ENCODE assay signal across 9 mouse cellular contexts in the genomic region with DNA sequence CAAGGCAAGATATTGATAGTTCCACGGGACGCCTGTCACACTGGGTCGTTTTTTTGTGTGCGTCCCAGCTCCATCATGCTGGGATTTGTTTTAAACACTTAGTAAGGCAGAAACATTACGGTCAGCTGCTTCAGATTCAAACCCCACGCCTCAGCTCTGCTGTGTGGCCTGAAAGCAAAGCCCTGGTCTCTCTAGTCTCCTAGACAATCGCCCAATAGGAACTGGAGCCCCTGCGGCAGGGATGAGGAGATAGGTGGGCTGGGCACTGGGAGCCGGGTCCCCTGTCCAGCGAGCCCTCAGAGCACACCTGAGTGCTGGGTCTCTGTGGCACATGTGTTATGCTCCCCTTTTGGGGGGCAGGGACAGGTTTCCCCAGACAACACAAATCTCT. TPM values are rescaled to one million over a fixed set of nuclear protein-coding genes. Genes with fewer than 3 reads are reported as not detected.
DNase-seq lines count a peak whose midpoint lies in the region; ATAC-seq lines count a peak whose summit lies in the region.
"Had no signal": no experiment of that assay in that cellular context is flagged by ENCODE, and none has a peak within 500 bp of the region (broad histone marks: within the 10 kb centered on the region; RNA-seq: fewer than 3 reads in every experiment).

No protein-coding gene starts in this region.

- H3K9me3 ChIP-seq in heart, embryonic 14.5 days (ENCODE audit: control insufficient read depth, low read length): no peaks in the 10 kb centered on the region
- no peaks in the 10 kb centered on the region for H3K9me3 ChIP-seq in embryonic facial prominence, embryonic 13.5 days
- no peaks in the 10 kb centered on the region for H3K9me3 ChIP-seq in hindbrain, embryonic 16.5 days (ENCODE audit: control insufficient read depth, low read length)

- no peak for DNase-seq in heart, adult 9 months (ENCODE audit: low spot score in 2 of 2)
- peak; percentile 26 for DNase-seq in naive thymus-derived CD4-positive, alpha-beta T cell, adult 2 months (ENCODE audit: low read depth)
- DNase-seq in spleen, adult 18-20 months: no peak
- no peak for DNase-seq in right cerebral cortex, postnatal 10 days (ENCODE audit: low spot score in 2 of 2)
- DNase-seq in layer of hippocampus, postnatal 14 days (ENCODE audit: low spot score in 2 of 2): no peak

- WGBS in heart, embryonic 14.5 days: 11% methylated on average over 10 of the region's 10 CpGs
- 6% methylated on average over 10 of the region's 10 CpGs for WGBS in embryonic facial prominence, embryonic 13.5 days
- 5% methylated on average over 10 of the region's 10 CpGs for WGBS in hindbrain, embryonic 16.5 days

- H3K36me3 ChIP-seq in heart, embryonic 14.5 days (ENCODE audit: control insufficient read depth, insufficient read depth, low read length): no peaks in the 10 kb centered on the region
- H3K36me3 ChIP-seq in embryonic facial prominence, embryonic 13.5 days: no peaks in the 10 kb centered on the region
- no peaks in the 10 kb centered on the region for H3K36me3 ChIP-seq in hindbrain, embryonic 16.5 days (ENCODE audit: control insufficient read depth, insufficient read depth, low read length)

- peaks cover 40% of the 10 kb centered on the region for H3K27me3 ChIP-seq in heart, embryonic 14.5 days (ENCODE audit: control insufficient read depth, insufficient read depth, low read length)
- H3K27me3 ChIP-seq in embryonic facial prominence, embryonic 13.5 days: peaks cover 45% of the 10 kb centered on the region
- H3K27me3 ChIP-seq in hindbrain, embryonic 16.5 days (replicated peaks; ENCODE audit: control insufficient read depth, insufficient read depth, low read length): no peaks in the 10 kb centered on the region

- ATAC-seq in heart, embryonic 14.5 days (ENCODE audit: insufficient number of reproducible peaks, insufficient read depth, low FRiP score, low read depth): no peak
- ATAC-seq in embryonic facial prominence, embryonic 13.5 days (ENCODE audit: insufficient number of reproducible peaks, insufficient read depth, low FRiP score, low TSS enrichment, low read depth): no peak
- ATAC-seq in hindbrain, embryonic 16.5 days: no peak

- H3K4me1 ChIP-seq in heart, embryonic 14.5 days (ENCODE audit: control insufficient read depth in 2 of 2, insufficient read depth in 2 of 2, low read length in 2 of 2): peaks cover 12 to 17% of the 10 kb centered on the region in 2 experiments
- H3K4me1 ChIP-seq in embryonic facial prominence, embryonic 13.5 days: peaks cover 39% of the 10 kb centered on the region
- H3K4me1 ChIP-seq in hindbrain, embryonic 16.5 days (ENCODE audit: control insufficient read depth, insufficient read depth, low read depth, low read length): peaks cover 29% of the 10 kb centered on the region

- H3K27ac ChIP-seq in heart, embryonic 14.5 days (replicated peaks in 1 of 2; ENCODE audit: control insufficient read depth in 1 of 2, insufficient read depth in 1 of 2, low read depth in 2 of 2, low read length in 2 of 2): no peak overlapping the region; a peak in 1 of 4 replicates
- H3K27ac ChIP-seq in embryonic facial prominence, embryonic 13.5 days: no peak overlapping the region
- H3K27ac ChIP-seq in hindbrain, embryonic 16.5 days (ENCODE audit: low read depth, low read length): no peak overlapping the region; the same call in 1 of the 2 replicates

- no peak overlapping the region; the same call in 1 of the 2 replicates for H3K9ac ChIP-seq in heart, embryonic 14.5 days (ENCODE audit: low read length)
- H3K9ac ChIP-seq in embryonic facial prominence, embryonic 13.5 days: peak overlapping the region; percentile 51; the same call in 1 of the 2 replicates
- no peak overlapping the region for H3K9ac ChIP-seq in hindbrain, embryonic 16.5 days (ENCODE audit: low read depth, low read length)

- no peak overlapping the region for H3K4me3 ChIP-seq in heart, embryonic 14.5 days (ENCODE audit: control insufficient read depth in 1 of 2, insufficient read depth in 1 of 2, low read depth in 1 of 2, low read length in 2 of 2)
- 0 out of 2 replicates have a peak overlapping the region, but pooled peaks have one; percentile 10 for H3K4me3 ChIP-seq in embryonic facial prominence, embryonic 13.5 days
- H3K4me3 ChIP-seq in hindbrain, embryonic 16.5 days (ENCODE audit: low read length): no peak overlapping the region

- H3K4me2 ChIP-seq in heart, embryonic 14.5 days (ENCODE audit: low read length): peak overlapping the region; percentile 43; the same call in 1 of the 2 replicates
- H3K4me2 ChIP-seq in embryonic facial prominence, embryonic 13.5 days: peak overlapping the region; percentile 52
- peak overlapping the region; percentile 35; the same call in 1 of the 2 replicates for H3K4me2 ChIP-seq in hindbrain, embryonic 16.5 days (ENCODE audit: low read length)

RNA-seq across cellular contexts. Expression of a gene that starts 0.9 kb away (rescaled TPM):
- polyA plus RNA-seq in heart, embryonic 14.5 days (2014; fragmentation: Nextera tagmentation; extraction: Ambion mirVana): not detected in 2 replicates
- 1.3 and 1.7 TPM in 2 replicates for polyA plus RNA-seq in embryonic facial prominence, embryonic 13.5 days (2015; fragmentation: Nextera tagmentation; extraction: Ambion mirVana)
- 1.8 and 2.6 TPM in 2 replicates for polyA plus RNA-seq in hindbrain, embryonic 16.5 days (2015; fragmentation: Nextera tagmentation; extraction: Ambion mirVana)
- under 1 TPM in 1 of 2 experiments, not detected in 1; 0.33 TPM for total RNA-seq in layer of hippocampus, postnatal 14 days (2021)
- polyA plus RNA-seq: C2C12 had no signal

RNA-seq across cellular contexts. Expression of a gene that starts 50.1 kb away (rescaled TPM):
- polyA plus RNA-seq in heart, embryonic 14.5 days (2014; fragmentation: Nextera tagmentation; extraction: Ambion mirVana): 12.0 and 12.2 TPM in 2 replicates
- polyA plus RNA-seq in embryonic facial prominence, embryonic 13.5 days (2015; fragmentation: Nextera tagmentation; extraction: Ambion mirVana): 6.4 and 8.6 TPM in 2 replicates
- 10.7 and 14.8 TPM in 2 replicates for polyA plus RNA-seq in hindbrain, embryonic 16.5 days (2015; fragmentation: Nextera tagmentation; extraction: Ambion mirVana)
- 100 to 1,000 TPM in 1 of 2 experiments, 10 to 100 TPM in 1; 94.0 to 107 TPM for total RNA-seq in layer of hippocampus, postnatal 14 days (2021)
